Mouse (Mus musculus): Measurements from ENCODE around the gene Krtap9-5. TPM values are rescaled to one million over a fixed set of nuclear protein-coding genes. Genes with fewer than 3 reads are reported as not detected.

The Krtap9-5 gene
- polyA plus RNA-seq (2016; fragmentation: Nextera tagmentation; extraction: Ambion mirVana) = not detected in 2 replicates

- Histone ChIP-seq H3K4me3 (replicated peaks) (no peak within 1 kb of the TSS), H3K9ac (replicated peaks) (no peak within 1 kb of the TSS), H3K4me1 (replicated peaks) (no peaks in the 10 kb centered on the region), H3K27me3 (no peaks in the 10 kb centered on the region), H3K4me2 (no peak within 1 kb of the TSS), H3K9me3 (no peaks in the 10 kb centered on the region), H3K36me3 (no peaks in the 10 kb centered on the region), H3K27ac (no peak within 1 kb of the TSS)
- ATAC-seq (ENCODE audit: insufficient number of reproducible peaks, insufficient read depth, low FRiP score, low TSS enrichment, low read depth) = no peak
- WGBS = 87% methylated on average over 2 of the region's 2 CpGs
These were observed at the start of gene Krtap9-5 for GRCm38 (mm10) chr11:99948175-99948574. Krtap9-5 (plus strand) TSS chr11:99948475.

- H3K27ac ChIP-seq = no peak within 1 kb of the TSS
- H3K4me3 ChIP-seq (replicated peaks) = no peak within 1 kb of the TSS
- H3K9me3 ChIP-seq = no peaks in the 10 kb centered on the region
- no peaks in the 10 kb centered on the region for H3K36me3 ChIP-seq
- no peak within 1 kb of the TSS for H3K4me2 ChIP-seq
- no peak for ATAC-seq (ENCODE audit: insufficient number of reproducible peaks, insufficient read depth, low FRiP score, low TSS enrichment, low read depth)
- no peaks in the 10 kb centered on the region for H3K27me3 ChIP-seq
- 82% methylated on average over 2 of the region's 2 CpGs for WGBS
- H3K4me1 ChIP-seq (replicated peaks) = no peaks in the 10 kb centered on the region
- no peak within 1 kb of the TSS for H3K9ac ChIP-seq (replicated peaks)
These were observed 40.7 kb upstream of the Krtap9-5 start, which contains the start of gene Krtap31-1 for GRCm38 (mm10) chr11:99907620-99908019. Krtap31-1 (plus strand) TSS chr11:99907920.

GRCm38 (mm10) chr11:99914451-99914850 is 33.8 kb upstream of the Krtap9-5 start, which contains the start of gene Gm11565:
Gm11565 (plus strand) TSS chr11:99914751.
- 92% methylated on average over 3 of the region's 3 CpGs for WGBS
- ATAC-seq (ENCODE audit: insufficient number of reproducible peaks, insufficient read depth, low FRiP score, low TSS enrichment, low read depth) = no peak
- H3K9me3 ChIP-seq = no peaks in the 10 kb centered on the region
- no peaks in the 10 kb centered on the region for H3K4me1 ChIP-seq (replicated peaks)
- H3K27me3 ChIP-seq = no peaks in the 10 kb centered on the region
- H3K4me2 ChIP-seq = no peak within 1 kb of the TSS
- no peak within 1 kb of the TSS for H3K27ac ChIP-seq
- H3K4me3 ChIP-seq (replicated peaks) = no peak within 1 kb of the TSS
- H3K36me3 ChIP-seq = no peaks in the 10 kb centered on the region
- H3K9ac ChIP-seq (replicated peaks) = no peak within 1 kb of the TSS

GRCm38 (mm10) chr11:99935991-99936390 is 12.3 kb upstream of the Krtap9-5 start, which contains the start of gene Krtap31-2:
Krtap31-2 (plus strand) TSS chr11:99936291.
- ATAC-seq (ENCODE audit: insufficient number of reproducible peaks, insufficient read depth, low FRiP score, low TSS enrichment, low read depth) = no peak

GRCm38 (mm10) chr11:99937751-99938264 is 10.5 kb upstream of the Krtap9-5 start:
- H3K27ac ChIP-seq = no peak overlapping the region
- H3K9ac ChIP-seq (replicated peaks) = no peak overlapping the region
- H3K9me3 ChIP-seq = no peaks in the 10 kb centered on the region
- H3K4me2 ChIP-seq = no peak overlapping the region
- ATAC-seq (ENCODE audit: insufficient number of reproducible peaks, insufficient read depth, low FRiP score, low TSS enrichment, low read depth) = no peak
- no peaks in the 10 kb centered on the region for H3K27me3 ChIP-seq
- no peaks in the 10 kb centered on the region for H3K4me1 ChIP-seq (replicated peaks)
- no peaks in the 10 kb centered on the region for H3K36me3 ChIP-seq
- 86% methylated on average over 9 of the region's 9 CpGs for WGBS
- no peak overlapping the region for H3K4me3 ChIP-seq (replicated peaks)

More at GRCm38 (mm10) chr11:99935991-99936390, 12.3 kb upstream of the Krtap9-5 start, which contains the start of gene Krtap31-2:
- no peaks in the 10 kb centered on the region; the same call in 1 of the 2 replicates for H3K27me3 ChIP-seq
- no peak within 1 kb of the TSS for H3K9ac ChIP-seq (replicated peaks)
- H3K4me3 ChIP-seq (replicated peaks) = no peak within 1 kb of the TSS
- H3K4me1 ChIP-seq (replicated peaks) = no peaks in the 10 kb centered on the region
- H3K9me3 ChIP-seq = peaks cover 3% of the 10 kb centered on the region; the same call in 1 of the 2 replicates
- no peaks in the 10 kb centered on the region for H3K36me3 ChIP-seq
- no peak within 1 kb of the TSS for H3K27ac ChIP-seq
- 94% methylated on average over 1 of the region's 1 CpGs for WGBS
- H3K4me2 ChIP-seq = no peak within 1 kb of the TSS

- Histone ChIP-seq H3K4me2 (no peak overlapping the region), H3K9ac (replicated peaks) (no peak overlapping the region), H3K36me3 (no peaks in the 10 kb centered on the region), H3K4me1 (replicated peaks) (no peaks in the 10 kb centered on the region), H3K27me3 (no peaks in the 10 kb centered on the region), H3K9me3 (no peaks in the 10 kb centered on the region), H3K4me3 (replicated peaks) (no peak overlapping the region), H3K27ac (no peak overlapping the region)
- WGBS = 52% methylated on average over 6 of the region's 6 CpGs
- ATAC-seq (ENCODE audit: insufficient number of reproducible peaks, insufficient read depth, low FRiP score, low TSS enrichment, low read depth) = no peak
These were observed 15.9 kb downstream of the Krtap9-5 start for GRCm38 (mm10) chr11:99964213-99964612.

GRCm38 (mm10) chr11:99965961-99966360 is 17.7 kb downstream of the Krtap9-5 start:
- no peak for ATAC-seq (ENCODE audit: insufficient number of reproducible peaks, insufficient read depth, low FRiP score, low TSS enrichment, low read depth)
- H3K4me2 ChIP-seq = no peak overlapping the region
- H3K9me3 ChIP-seq = no peaks in the 10 kb centered on the region
- H3K27ac ChIP-seq = no peak overlapping the region
- WGBS = 13% methylated on average over 2 of the region's 2 CpGs
- H3K4me1 ChIP-seq (replicated peaks) = no peaks in the 10 kb centered on the region
- H3K36me3 ChIP-seq = no peaks in the 10 kb centered on the region
- no peak overlapping the region for H3K4me3 ChIP-seq (replicated peaks)
- no peaks in the 10 kb centered on the region for H3K27me3 ChIP-seq
- H3K9ac ChIP-seq (replicated peaks) = no peak overlapping the region

- Histone ChIP-seq H3K4me1 (replicated peaks) (no peaks in the 10 kb centered on the region), H3K4me3 (replicated peaks) (no peak within 1 kb of the TSS), H3K9ac (replicated peaks) (no peak within 1 kb of the TSS), H3K27ac (no peak within 1 kb of the TSS), H3K27me3 (no peaks in the 10 kb centered on the region), H3K36me3 (no peaks in the 10 kb centered on the region), H3K9me3 (peaks cover under 1% of the 10 kb centered on the region), H3K4me2 (no peak within 1 kb of the TSS)
- no peak for ATAC-seq (ENCODE audit: insufficient number of reproducible peaks, insufficient read depth, low FRiP score, low TSS enrichment, low read depth)
- 69% methylated on average over 5 of the region's 5 CpGs for whole genome bisulfite sequencing
These were observed 30.7 kb downstream of the Krtap9-5 start, which contains the start of gene Krtap29-1 for GRCm38 (mm10) chr11:99978953-99979352. Krtap29-1 (minus strand) TSS chr11:99979053.

GRCm38 (mm10) chr11:99982731-99983130 is 34.5 kb downstream of the Krtap9-5 start:
- Histone ChIP-seq H3K4me3 (replicated peaks) (no peak overlapping the region), H3K27ac (no peak overlapping the region), H3K36me3 (no peaks in the 10 kb centered on the region), H3K9ac (replicated peaks) (no peak overlapping the region), H3K9me3 (no peaks in the 10 kb centered on the region), H3K27me3 (peaks cover 5% of the 10 kb centered on the region; the same call in 1 of the 2 replicates), H3K4me1 (replicated peaks) (no peaks in the 10 kb centered on the region), H3K4me2 (no peak overlapping the region)
- WGBS = 87% methylated on average over 9 of the region's 9 CpGs
- ATAC-seq (ENCODE audit: insufficient number of reproducible peaks, insufficient read depth, low FRiP score, low TSS enrichment, low read depth) = no peak

- ATAC-seq (ENCODE audit: insufficient number of reproducible peaks, insufficient read depth, low FRiP score, low TSS enrichment, low read depth) = no peak
- WGBS = 89% methylated on average over 1 of the region's 1 CpGs
These were observed 35.2 kb downstream of the Krtap9-5 start for GRCm38 (mm10) chr11:99983442-99983841.

GRCm38 (mm10) chr11:99985291-99986092 is 37.2 kb downstream of the Krtap9-5 start:
- no peak for ATAC-seq (ENCODE audit: insufficient number of reproducible peaks, insufficient read depth, low FRiP score, low TSS enrichment, low read depth)
- Histone ChIP-seq H3K4me2 (no peak overlapping the region), H3K27ac (no peak overlapping the region), H3K27me3 (peaks cover 5% of the 10 kb centered on the region; the same call in 1 of the 2 replicates), H3K36me3 (no peaks in the 10 kb centered on the region), H3K4me3 (replicated peaks) (no peak overlapping the region), H3K9me3 (no peaks in the 10 kb centered on the region), H3K9ac (replicated peaks) (no peak overlapping the region), H3K4me1 (replicated peaks) (no peaks in the 10 kb centered on the region)
- 81% methylated on average over 20 of the region's 20 CpGs for WGBS

More at GRCm38 (mm10) chr11:99983442-99983841, 35.2 kb downstream of the Krtap9-5 start:
- H3K4me2 ChIP-seq = no peak overlapping the region
- H3K9ac ChIP-seq (replicated peaks) = no peak overlapping the region
- no peaks in the 10 kb centered on the region for H3K4me1 ChIP-seq (replicated peaks)
- H3K27ac ChIP-seq = no peak overlapping the region
- H3K27me3 ChIP-seq = peaks cover 5% of the 10 kb centered on the region; the same call in 1 of the 2 replicates
- no peaks in the 10 kb centered on the region for H3K9me3 ChIP-seq
- no peak overlapping the region for H3K4me3 ChIP-seq (replicated peaks)
- no peaks in the 10 kb centered on the region for H3K36me3 ChIP-seq
